Comparison of ENCODE assay signal across 9 mouse cellular contexts in the genomic region with DNA sequence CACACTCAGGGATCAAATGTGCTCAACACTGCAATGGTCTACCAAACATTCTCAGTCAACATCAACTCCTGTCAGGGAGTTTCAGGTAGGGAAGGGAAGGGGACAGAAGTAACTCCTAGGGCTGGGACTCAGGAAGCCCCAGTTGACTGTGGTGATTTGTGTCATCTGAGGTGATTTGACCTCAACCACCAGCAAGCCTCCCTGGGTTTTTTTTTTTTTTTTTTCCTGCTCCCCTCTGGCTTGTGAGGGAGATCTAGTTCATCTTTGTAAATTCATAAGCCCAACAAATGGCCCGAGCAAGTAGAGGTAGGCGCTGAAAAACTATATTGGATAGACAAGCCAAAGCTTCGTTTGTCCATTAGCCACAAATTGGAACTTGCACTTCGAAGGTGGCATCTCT. TPM values are rescaled to one million over a fixed set of nuclear protein-coding genes. Genes with fewer than 3 reads are reported as not detected.
DNase-seq lines count a peak whose midpoint lies in the region; ATAC-seq and TF ChIP-seq lines count a peak whose summit lies in the region.
"Had no signal": no experiment of that assay in that cellular context is flagged by ENCODE, and none has a peak within 500 bp of the region (broad histone marks: within the 10 kb centered on the region; RNA-seq: fewer than 3 reads in every experiment).

No protein-coding gene starts in this region.

- no peaks in the 10 kb centered on the region for H3K27me3 ChIP-seq in lung, embryonic 15.5 days
- H3K27me3 ChIP-seq in forebrain, embryonic 12.5 days = no peaks in the 10 kb centered on the region
- H3K27me3 ChIP-seq in limb, embryonic 12.5 days = no peaks in the 10 kb centered on the region
- H3K27me3 ChIP-seq in small intestine, adult 2 months (ENCODE audit: control insufficient read depth, insufficient read depth, low read length) = no peaks in the 10 kb centered on the region

- no peak for TF ChIP-seq CTCF in small intestine, adult 2 months (IDR thresholded peaks at IDR 0.05; ENCODE audit: extremely low read depth, insufficient read length, insufficient replicate concordance, low read depth, low read length)

- WGBS in lung, embryonic 15.5 days = 87% methylated on average over 4 of the region's 4 CpGs
- 89% methylated on average over 4 of the region's 4 CpGs for WGBS in forebrain, embryonic 12.5 days
- WGBS in limb, embryonic 12.5 days = 87% methylated on average over 4 of the region's 4 CpGs
- WGBS in small intestine, adult 2 months = 81% methylated on average over 4 of the region's 4 CpGs

- DNase-seq in lung, postnatal 4 days = no peak
- no peak for DNase-seq in right cerebral cortex, adult 2 months (ENCODE audit: low spot score in 2 of 2)
- no peak for DNase-seq in layer of hippocampus, adult 8-10 months (ENCODE audit: low spot score in 2 of 2)
- no peak for DNase-seq in natural killer cell, adult 2 months (ENCODE audit: low spot score in 2 of 2)
- DNase-seq: thymus, postnatal 25 days had no signal

- H3K36me3 ChIP-seq in lung, embryonic 15.5 days = peaks cover 16% of the 10 kb centered on the region; the same call in 1 of the 2 replicates
- peaks cover 17% of the 10 kb centered on the region for H3K36me3 ChIP-seq in forebrain, embryonic 12.5 days (replicated peaks)
- peaks cover 27% of the 10 kb centered on the region for H3K36me3 ChIP-seq in limb, embryonic 12.5 days
- H3K36me3 ChIP-seq in small intestine, adult 2 months (ENCODE audit: control insufficient read depth, insufficient read depth, low read length) = peaks cover 14% of the 10 kb centered on the region

- peak overlapping the region; percentile 66; the same call in 1 of the 2 replicates for H3K27ac ChIP-seq in lung, embryonic 15.5 days
- no peak overlapping the region for H3K27ac ChIP-seq in forebrain, embryonic 12.5 days
- H3K27ac ChIP-seq in limb, embryonic 12.5 days = no peak overlapping the region
- peak overlapping the region; percentile 74; the same call in 1 of the 2 replicates for H3K27ac ChIP-seq in small intestine, adult 2 months (ENCODE audit: insufficient read depth, low read depth, low read length)

- H3K9ac ChIP-seq in lung, embryonic 15.5 days = peak overlapping the region; percentile 63
- H3K9ac ChIP-seq in forebrain, embryonic 12.5 days = no peak overlapping the region
- peak overlapping the region; percentile 70; the same call in 1 of the 2 replicates for H3K9ac ChIP-seq in limb, embryonic 12.5 days (replicated peaks)

- H3K4me3 ChIP-seq in lung, embryonic 15.5 days = peak overlapping the region; percentile 97
- H3K4me3 ChIP-seq in forebrain, embryonic 12.5 days (replicated peaks) = peak overlapping the region; percentile 96
- peak overlapping the region; percentile 97 for H3K4me3 ChIP-seq in limb, embryonic 12.5 days (replicated peaks)
- H3K4me3 ChIP-seq in small intestine, adult 2 months (ENCODE audit: low read depth, low read length) = peak overlapping the region; percentile 83; the same call in 1 of the 2 replicates

- no peak for ATAC-seq in lung, embryonic 15.5 days (ENCODE audit: borderline replicate concordance, extremely low read depth, low FRiP score, low TSS enrichment)
- ATAC-seq in forebrain, embryonic 12.5 days (ENCODE audit: low FRiP score) = no peak
- ATAC-seq in limb, embryonic 12.5 days (ENCODE audit: insufficient number of reproducible peaks, insufficient read depth, low FRiP score, low TSS enrichment, low read depth) = no peak

- no peak for TF ChIP-seq POLR2A in small intestine, adult 2 months (IDR thresholded peaks at IDR 0.05; ENCODE audit: low read depth, low read length)

- H3K9me3 ChIP-seq in lung, embryonic 15.5 days = no peaks in the 10 kb centered on the region
- no peaks in the 10 kb centered on the region for H3K9me3 ChIP-seq in forebrain, embryonic 12.5 days
- H3K9me3 ChIP-seq in limb, embryonic 12.5 days = no peaks in the 10 kb centered on the region

- peaks cover 22% of the 10 kb centered on the region for H3K4me1 ChIP-seq in lung, embryonic 15.5 days
- H3K4me1 ChIP-seq in forebrain, embryonic 12.5 days = peaks cover 31% of the 10 kb centered on the region
- H3K4me1 ChIP-seq in limb, embryonic 12.5 days (replicated peaks) = peaks cover 20% of the 10 kb centered on the region
- H3K4me1 ChIP-seq in small intestine, adult 2 months (ENCODE audit: control insufficient read depth, insufficient read depth, insufficient read length, low read length) = peaks cover 18% of the 10 kb centered on the region; the same call in 1 of the 2 replicates

- peak overlapping the region; percentile 68 for H3K4me2 ChIP-seq in lung, embryonic 15.5 days
- H3K4me2 ChIP-seq in forebrain, embryonic 12.5 days = peak overlapping the region; percentile 60
- H3K4me2 ChIP-seq in limb, embryonic 12.5 days = peak overlapping the region; percentile 64

RNA-seq across cellular contexts. Expression of gene Rab22a, which starts 1.0 kb away (rescaled TPM):
- polyA plus RNA-seq in lung, embryonic 15.5 days (2015; fragmentation: Nextera tagmentation; extraction: Ambion mirVana) = 33.0 and 34.3 TPM in 2 replicates
- polyA plus RNA-seq in forebrain, embryonic 12.5 days (2016; fragmentation: Nextera tagmentation; extraction: Ambion mirVana) = 43.1 and 47.7 TPM in 2 replicates
- polyA plus RNA-seq in limb, embryonic 12.5 days (2016; fragmentation: Nextera tagmentation; extraction: Ambion mirVana) = 47.6 and 50.2 TPM in 2 replicates
- polyA plus RNA-seq in small intestine, adult 2 months (2012; rRNA removed) = 25.6 and 76.4 TPM in 2 replicates
- 10 to 100 TPM; 23.9 to 31.0 (median 26.3) TPM for total RNA-seq in layer of hippocampus, adult 8-10 months (2022)

Comparison
In these comparisons a context has a peak if more than half of its experiments do, and no peak if none do; other contexts are left out.
1. H3K27ac ChIP-seq: peak in lung, embryonic 15.5 days (single experiment) and small intestine, adult 2 months (single experiment); none in forebrain, embryonic 12.5 days (single experiment) and limb, embryonic 12.5 days (single experiment).
2. Peak in every context shown above with its lines, with median percentiles within 50 percentile points of each other: H3K4me2 ChIP-seq and H3K4me3 ChIP-seq.